Mouse (Mus musculus) megakaryocyte, embryonic 14.5 days (primary cell): ENCODE measurements at regions not wholly inside any gene's neighbourhood (a gene's known extent, or its start where the extent isn't known, plus 50 kb on each side); places are given as distances from the start of the nearest gene placed in this dataset.

ENCODE experiments used
- FLI1 ChIP-seq: IDR thresholded peaks from 2 replicates; pipeline ENCODE4 v1.6.1; 2012; ENCODE audit warnings: low read length, inconsistent platforms, mixed read lengths
- GATA1 ChIP-seq: IDR thresholded peaks from 3 replicates; pipeline ENCODE4 v1.6.1; 2012; ENCODE audit warnings: mixed read lengths, low read length, inconsistent platforms, borderline replicate concordance

DNA sequence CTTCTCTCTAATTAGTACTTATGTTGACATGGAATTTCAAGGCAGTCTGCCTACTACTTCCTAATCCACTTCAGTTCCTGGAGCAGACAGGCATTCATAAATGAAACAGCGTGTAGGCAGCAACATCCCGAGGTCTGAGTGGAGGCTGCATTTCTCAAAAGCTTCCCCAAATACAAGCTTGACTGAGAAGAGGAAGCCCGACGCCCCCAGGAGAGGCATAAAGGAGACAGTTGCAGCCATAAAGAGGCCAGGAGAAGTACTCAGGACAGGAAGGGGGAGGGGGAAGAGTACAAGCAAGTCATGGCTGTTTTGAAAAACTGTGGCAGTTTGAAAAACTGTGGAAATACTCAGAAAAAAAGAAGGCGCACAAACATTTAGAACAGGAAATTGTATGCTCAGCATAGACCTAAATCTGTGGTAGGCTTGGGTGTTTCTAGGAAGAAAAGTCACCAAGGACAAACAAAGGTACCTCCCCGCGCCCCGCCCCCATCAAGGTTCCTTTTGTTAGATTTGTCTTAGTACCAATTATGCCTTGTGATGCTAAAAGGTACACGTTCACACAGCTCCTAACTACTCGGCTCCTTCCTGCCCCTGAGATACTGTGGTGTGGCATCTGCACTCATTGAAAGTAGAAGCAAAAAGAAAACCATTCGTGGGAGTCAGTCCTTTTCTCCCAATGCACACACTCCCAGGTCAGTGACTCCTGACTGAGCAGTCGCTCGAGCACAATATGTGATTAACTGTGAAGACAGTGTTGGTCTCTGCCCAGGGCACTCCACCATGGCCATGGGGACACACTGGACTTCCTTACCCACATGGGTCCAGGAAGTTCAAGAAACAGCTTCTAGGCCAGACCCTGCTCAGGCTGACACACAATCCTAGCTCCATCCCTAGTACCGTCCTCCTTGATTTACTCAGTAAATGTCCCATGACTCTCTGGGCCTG, 89.7 kb upstream of the Intu start:
- TF ChIP-seq GATA1, result no peak
- no peak for TF ChIP-seq FLI1
